In the genomic region with DNA sequence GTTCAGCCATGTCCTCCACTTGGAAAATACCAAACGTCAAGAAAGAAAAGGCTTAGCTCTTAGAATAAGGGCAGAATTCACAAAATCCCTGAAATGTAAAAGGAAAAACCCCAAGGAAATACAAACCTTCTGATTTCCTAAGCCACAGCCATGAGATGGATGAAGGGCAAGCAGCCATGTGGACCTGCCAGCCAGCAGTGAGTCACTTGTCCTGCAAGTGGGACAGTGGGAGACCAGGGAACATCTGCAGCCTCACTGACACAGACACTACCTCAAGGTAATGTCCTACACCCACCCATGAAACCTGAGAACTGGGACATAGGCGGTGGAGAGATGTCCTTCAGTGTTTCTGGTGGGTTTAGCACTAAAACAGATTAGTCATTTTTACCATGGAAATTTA, we compare ENCODE assay signal across 19 mouse cellular contexts.
DNase-seq lines count a peak whose midpoint lies in the region; ATAC-seq lines count a peak whose summit lies in the region.
"Had no signal": no experiment of that assay in that cellular context is flagged by ENCODE, and none has a peak within 500 bp of the region (broad histone marks: within the 10 kb centered on the region; RNA-seq: fewer than 3 reads in every experiment).

No protein-coding gene starts in this region.

- peak; percentile 35; the same call in 1 of the 2 replicates for ATAC-seq in frontal cortex, adult (ENCODE audit: low TSS enrichment)
- ATAC-seq: activated CD4-positive, CD25-positive, alpha-beta regulatory T cell, adult 4 months; midbrain, embryonic 15.5 days had no signal

- DNase-seq in frontal cortex, postnatal 14 days (ENCODE audit: low spot score in 2 of 2), result no peak
- DNase-seq in right cerebral cortex, adult 18-20 months, result peak; percentile 29
- no peak for DNase-seq in right cerebral cortex, postnatal 4 days
- peak; percentile 40 for DNase-seq in adrenal gland, postnatal 14 days
- DNase-seq in layer of hippocampus, postnatal 25 days (ENCODE audit: extremely low spot score in 1 of 2, low spot score in 1 of 2), result no peak
- no peak for DNase-seq in kidney, adult 8-10 months
- no peak for DNase-seq in yolk sac, embryonic 10.5 days (ENCODE audit: low spot score)
- DNase-seq: B cell, adult 2 months; cerebellum, adult 11-12 months; heart, postnatal 10 days; kidney, adult 2 months; kidney, postnatal 25 days; layer of hippocampus, adult 9-11 months; lung, postnatal 36 days; right cerebral cortex, postnatal 25 days; thymus, adult 2 months had no signal

Comparison
In these comparisons a context has a peak if more than half of its experiments do, and no peak if none do; other contexts are left out.
1. DNase-seq: peak in right cerebral cortex, adult 18-20 months (single experiment) and adrenal gland, postnatal 14 days (single experiment); none in frontal cortex, postnatal 14 days (0 of 2), right cerebral cortex, postnatal 4 days (single experiment), layer of hippocampus, postnatal 25 days (0 of 2), kidney, adult 8-10 months (0 of 2) and yolk sac, embryonic 10.5 days (single experiment).